Mouse (Mus musculus): ENCODE data around the gene Mthfd2.

GRCm38 (mm10) chr6:83348873-83349272 lies 23.2 kb upstream of the Mthfd2 start, which contains the start of gene Bola3:
- TF ChIP-seq CTCF (IDR thresholded peaks at IDR 0.05; ENCODE audit: low read depth) = no peak
- TF ChIP-seq EP300 (IDR thresholded peaks at IDR 0.05; ENCODE audit: low read depth) = no peak

All from liver, embryonic 14.5 days (tissue).